Mouse (Mus musculus) T-helper 17 cell (primary cell): ENCODE results near the gene Iqcf6.

Experiments
- in situ Hi-C, 2 experiments: fragments of 300-600 bp; cut with MboI, MseI; formaldehyde crosslinking; loops; 1 replicate in 1 of 2; 2 replicates in 1 of 2; pipeline ENCODE4 v1.15.1; 2025; ENCODE audit warnings: high pct_unique_total_duplicates in 2 of 2

The Iqcf6 gene

DNA sequence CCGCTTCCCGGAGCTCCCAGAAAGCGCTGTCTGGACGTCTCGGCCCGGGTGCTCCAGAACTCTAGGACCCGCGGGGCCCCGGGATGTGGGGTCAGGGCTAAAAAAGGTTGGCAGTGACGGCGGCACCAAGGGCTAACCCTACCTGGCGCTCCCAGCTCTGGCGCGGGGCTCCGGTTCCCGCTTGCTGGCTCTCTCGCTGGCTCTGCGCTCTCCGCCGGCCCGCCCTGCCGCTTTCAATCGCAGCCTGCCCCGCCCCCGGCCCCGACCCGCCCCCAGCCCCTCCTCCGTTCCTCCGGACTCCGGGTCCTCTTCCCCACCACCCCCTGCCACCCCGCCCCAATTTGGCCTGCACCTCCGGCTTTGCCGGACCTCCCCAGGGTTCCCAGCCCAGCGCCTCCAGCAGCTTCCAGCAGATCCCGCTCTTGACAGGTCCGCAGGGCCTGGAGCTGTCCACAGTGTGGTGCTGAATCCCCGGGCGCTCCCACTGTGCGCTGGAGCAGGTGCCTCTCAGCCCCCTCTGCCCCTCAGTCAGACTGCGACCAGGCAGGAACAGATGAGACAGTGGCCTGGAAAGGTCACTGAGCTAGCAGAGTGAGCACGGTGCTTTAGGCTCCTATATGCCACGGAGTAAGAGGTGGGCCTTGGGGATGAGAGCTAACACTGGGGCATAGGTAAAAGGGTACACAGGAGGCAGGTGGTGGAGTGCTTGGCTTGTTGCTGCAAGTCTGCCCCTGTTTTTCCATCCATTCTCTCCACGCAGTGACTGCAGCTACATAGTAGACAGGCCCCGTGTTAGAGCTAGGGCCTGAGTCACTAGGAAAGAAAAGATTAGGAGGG lies 29.7 kb downstream of the Iqcf6 start, which contains the start of gene Grm2:
Gene Grm2 (minus strand): TSS at position 199 of the 837 bp plus-strand sequence.
- in situ Hi-C loops: no loop called here

DNA sequence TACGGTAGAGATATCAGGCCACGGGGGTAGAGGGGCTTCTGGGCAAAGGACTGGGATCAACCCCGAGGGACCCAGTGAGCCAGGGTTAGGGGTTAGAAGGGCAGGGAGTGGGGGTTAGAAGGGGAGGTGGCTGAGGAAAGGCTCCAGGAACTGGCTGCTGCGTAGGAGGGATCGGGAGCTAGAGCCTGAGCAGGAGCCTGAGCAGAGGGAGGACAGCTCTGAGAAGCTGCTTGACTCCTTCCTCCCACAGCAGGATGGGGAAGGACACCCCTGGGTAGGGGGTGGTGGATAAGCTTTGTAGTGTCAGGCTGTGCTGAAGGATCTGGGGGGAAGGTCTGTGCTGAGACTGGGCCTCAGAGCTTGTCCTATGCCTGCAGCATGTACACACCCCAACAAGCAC lies 30.4 kb downstream of the Iqcf6 start:
- in situ Hi-C loops: no loop called here

DNA sequence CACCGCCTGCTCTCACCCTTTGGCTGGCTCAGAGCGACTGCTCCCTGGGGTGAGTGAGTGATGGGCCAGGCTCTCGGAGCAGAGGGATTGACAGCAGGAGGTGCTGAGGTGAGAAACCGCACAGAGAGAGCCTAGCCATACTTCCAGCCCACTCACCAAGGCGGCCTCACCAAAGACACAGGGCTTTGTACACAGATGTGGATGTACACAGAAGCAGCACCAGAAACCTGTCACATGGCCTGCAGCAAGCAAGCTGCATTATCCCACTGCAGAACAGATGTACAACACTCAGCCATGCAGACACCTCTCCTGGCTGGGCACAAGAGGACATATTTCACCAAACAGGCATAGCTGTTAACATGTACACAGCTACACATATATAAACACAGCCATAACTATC lies 31.2 kb downstream of the Iqcf6 start:
- in situ Hi-C loops: no loop called here

DNA sequence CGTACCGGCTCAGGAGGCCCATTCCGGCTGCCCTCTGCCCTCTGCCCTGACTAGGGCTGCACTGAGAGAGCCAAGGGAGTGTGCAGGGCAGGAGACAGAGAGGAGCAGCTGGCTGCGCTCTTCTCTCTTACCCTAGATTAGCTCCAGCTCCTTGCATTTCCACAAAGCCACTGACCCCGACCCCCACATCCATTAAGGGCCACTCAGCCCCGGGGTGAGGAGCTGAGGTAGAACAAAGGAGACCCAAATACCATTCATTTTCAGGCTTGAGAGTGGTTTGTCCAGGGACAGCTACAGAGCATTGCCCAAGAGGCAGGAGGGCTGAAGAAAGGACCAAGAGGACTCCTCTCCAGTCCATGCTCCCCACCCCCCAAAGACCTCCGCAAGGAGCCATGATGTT lies 33.1 kb downstream of the Iqcf6 start:
- in situ Hi-C loops: no loop called here

DNA sequence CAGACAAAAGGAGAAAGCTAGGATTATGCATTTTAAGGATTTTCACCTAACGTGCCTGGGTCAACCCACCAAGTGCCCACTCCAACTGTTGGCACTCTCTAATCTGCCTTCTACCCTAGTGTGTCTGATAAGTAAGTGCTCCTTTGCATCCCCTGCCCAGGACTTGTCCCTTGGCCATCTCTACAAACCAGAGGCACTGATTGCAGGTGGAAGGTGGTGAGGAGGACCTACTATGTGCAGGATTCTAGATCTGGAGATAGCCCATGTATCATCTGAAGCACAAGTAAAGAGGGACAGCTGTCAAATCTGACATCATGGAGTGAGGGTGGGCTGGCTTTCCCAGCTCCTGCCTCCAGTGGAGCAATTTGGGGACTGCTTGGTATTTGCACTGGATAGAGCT lies 33.6 kb downstream of the Iqcf6 start:
- in situ Hi-C loops: no loop called here

DNA sequence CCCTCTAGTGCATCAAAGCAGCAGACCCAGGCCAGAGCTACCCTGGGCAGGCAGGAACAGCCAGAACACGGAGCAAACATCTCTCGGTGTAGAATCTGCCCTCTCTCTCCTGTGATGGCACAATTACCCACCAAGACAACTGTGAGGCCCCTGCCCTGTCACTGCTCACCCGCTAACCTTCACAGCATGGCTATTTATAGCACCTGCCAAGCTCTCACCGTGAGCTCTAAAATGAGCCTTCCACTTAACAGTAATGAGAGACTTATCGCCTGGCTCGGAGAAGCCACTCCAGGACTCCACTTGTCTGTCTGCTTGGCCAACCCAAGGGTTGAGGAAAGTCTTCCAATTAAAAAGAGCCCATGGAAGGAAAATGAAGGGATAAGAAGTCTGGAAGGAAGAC lies 36.8 kb downstream of the Iqcf6 start:
- in situ Hi-C loops: no loop called here

DNA sequence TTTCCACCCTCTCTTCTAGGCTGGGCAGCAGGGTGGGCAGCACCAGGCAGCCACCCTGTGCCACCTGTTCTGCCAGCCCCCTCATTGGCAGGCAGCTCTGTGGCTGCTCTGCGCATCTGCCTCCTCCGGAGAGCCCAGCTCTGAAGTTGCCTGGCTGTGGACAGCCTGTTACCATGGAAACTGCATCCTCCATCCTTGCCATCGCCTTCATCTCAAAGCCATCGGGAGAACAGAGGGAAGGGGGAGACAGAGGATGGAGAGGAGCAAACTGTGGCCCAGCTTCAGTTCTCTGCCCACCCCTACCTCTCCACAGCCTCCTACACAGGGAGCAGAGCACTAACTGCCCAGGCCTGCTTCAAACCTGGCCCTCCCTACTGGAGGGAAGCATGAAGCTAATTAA lies 38.1 kb downstream of the Iqcf6 start:
- in situ Hi-C loops: no loop called here

DNA sequence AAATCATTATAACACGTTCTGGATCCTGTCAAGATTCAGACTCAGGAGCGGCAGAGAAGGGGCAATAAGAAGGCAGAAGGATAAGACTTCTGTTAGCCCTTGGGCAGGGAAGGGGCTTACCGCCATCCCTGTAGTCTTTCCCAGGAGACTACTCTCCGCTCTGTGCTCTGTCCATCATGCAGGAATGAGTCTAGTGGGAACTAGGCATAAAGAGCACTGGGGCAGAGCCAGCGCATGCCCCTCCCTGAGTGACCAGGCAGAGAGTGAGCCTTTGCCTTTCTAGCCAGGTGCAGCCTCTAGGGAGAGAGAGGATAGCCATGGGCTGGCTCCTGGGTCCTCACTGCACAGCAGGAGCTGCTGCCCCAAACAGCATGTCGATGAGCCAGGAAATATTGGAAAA lies 38.5 kb downstream of the Iqcf6 start:
- in situ Hi-C loops: no loop called here

DNA sequence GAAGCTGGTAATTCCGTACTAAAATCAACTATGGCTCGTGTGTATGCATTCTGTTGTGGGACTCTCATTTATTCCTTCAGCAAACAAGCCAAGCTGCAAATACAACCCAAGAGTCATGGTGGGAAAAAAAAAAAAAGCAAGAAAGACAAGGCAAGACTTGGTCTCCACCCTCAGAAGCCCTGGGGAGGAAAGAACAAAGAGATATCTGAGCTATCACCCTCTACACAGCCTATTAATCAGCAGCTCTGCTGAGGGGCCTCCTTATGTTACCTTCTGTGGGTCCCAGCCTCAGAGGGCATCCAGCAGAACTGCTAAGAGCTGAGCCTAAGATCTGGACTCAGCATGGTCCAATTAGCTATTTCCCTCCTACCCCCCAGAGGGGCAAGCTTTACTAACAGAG lies 47.5 kb downstream of the Iqcf6 start:
- in situ Hi-C loops: loop anchor here in 1 of 2 experiments (5.0 kb wide), 2 partner anchors 143 to 213 kb away; partner anchors contain the start of gene Rbm15b

DNA sequence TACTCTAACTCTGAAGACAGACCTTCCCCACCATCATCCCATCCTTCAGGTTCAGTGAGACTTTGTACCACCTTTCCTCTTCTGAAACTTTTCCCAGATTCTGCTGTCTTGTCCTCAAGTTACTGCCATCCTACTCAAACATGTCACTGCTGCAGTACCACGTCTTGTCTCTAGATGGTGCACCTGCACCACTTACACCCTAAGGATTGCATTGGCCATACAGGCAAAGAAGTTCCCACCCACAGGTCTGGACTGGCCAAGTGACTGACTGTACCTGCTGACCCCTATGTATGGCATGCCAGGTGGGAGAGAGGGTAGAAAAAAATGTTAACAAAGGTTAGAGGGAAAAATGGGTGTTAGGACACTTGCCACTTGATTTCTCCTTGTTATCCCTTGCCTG lies 49.1 kb downstream of the Iqcf6 start:
- in situ Hi-C loops: no loop called here

DNA sequence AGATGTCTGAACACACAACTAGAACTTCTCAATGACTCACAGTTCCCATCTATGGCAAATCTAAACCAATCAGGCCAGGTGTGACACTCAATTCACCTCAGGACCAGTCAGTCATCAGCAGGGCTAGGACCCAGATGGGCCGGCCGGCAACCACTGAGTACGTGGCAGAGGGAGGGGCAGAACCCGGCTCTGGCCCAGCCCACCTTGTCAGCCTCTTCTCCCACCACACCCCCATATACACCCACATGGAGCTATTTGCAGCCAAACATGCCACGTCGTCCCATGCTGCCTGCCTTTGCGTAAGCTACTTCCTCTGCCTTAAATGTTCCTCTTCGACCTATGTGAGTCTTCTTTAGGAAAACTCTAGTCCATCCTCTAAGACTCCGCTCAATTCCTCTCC lies 49.6 kb downstream of the Iqcf6 start:
- in situ Hi-C loops: no loop called here

DNA sequence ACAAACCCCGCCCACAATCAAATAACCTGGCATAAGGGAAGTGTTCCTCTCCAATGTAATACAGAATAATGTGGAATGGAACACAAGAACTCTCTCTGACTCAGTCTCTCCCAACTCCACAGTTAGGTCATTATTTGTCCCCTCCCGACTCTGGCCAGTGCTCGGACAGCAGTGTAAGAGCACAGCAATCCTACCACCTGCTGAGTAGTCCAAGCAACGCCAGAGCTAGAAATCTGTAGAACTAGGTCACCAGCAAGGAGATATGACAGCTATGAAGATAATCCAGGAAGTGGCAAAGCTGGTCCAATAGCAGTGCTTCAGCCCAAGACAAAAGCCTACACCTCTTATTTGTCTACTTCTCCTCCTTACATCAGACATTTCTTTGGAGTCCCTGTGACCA lies 50.2 kb downstream of the Iqcf6 start:
- in situ Hi-C loops: no loop called here
